Mouse (Mus musculus) bone marrow, adult 2 months (tissue): ENCODE data around the gene Slc5a5.

ENCODE experiments used
- CTCF ChIP-seq: fragments of 200-500 bp; IDR thresholded peaks from 2 replicates; pipeline ENCODE4 v1.5.1; 2011; ENCODE audit warnings: low read length, control low read depth; ENCODE audit not compliant: control insufficient read depth, insufficient read depth
- POLR2A ChIP-seq: fragments of 200-500 bp; IDR thresholded peaks from 2 replicates; pipeline ENCODE4 v1.6.1; 2011; ENCODE audit warnings: low read depth, mild to moderate bottlenecking, control low read depth, low read length, borderline replicate concordance; ENCODE audit not compliant: control insufficient read depth

DNA sequence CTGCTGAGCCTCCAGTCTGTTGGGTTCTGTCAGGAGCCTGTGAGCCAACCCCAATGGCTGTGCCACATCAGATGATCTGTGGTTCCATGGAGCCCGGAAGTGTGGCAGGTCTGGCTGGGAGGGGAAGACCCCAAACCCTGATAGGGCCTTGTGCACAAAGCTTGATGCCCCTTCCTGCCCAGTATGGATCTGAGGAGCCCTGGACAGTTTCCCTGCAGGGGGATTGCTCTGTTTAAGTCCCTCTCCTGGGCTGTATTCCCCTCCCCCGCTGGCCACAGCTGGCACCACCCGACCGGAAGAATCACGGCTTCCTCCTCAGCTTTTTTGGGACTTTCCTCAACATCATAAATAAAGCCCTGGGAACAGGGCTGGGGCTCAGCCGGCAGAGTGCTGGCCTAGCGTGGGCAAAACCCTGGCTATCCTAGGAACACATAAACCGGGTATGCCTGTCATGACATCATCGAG is 59.5 kb downstream of the Slc5a5 start:
- TF ChIP-seq POLR2A (no peak), CTCF (no peak)
